Mouse (Mus musculus): ENCODE measurements around the gene BC055324. TPM values are rescaled to one million over a fixed set of nuclear protein-coding genes. Genes with fewer than 3 reads are reported as not detected.
A peak's percentile ranks its signal among the peaks of the same experiment; 100 is the strongest.

BC055324 gene
- polyA plus RNA-seq, 1 experiment from 2014 or later, result 15.5 TPM

- H3K9ac ChIP-seq, result peak overlapping the region; percentile 95
- H3K4me2 ChIP-seq, result peak overlapping the region; percentile 81
- H3K4me3 ChIP-seq, result peak overlapping the region; percentile 95
- ATAC-seq, result peak; percentile 38
- peaks cover 32% of the 10 kb centered on the region for H3K4me1 ChIP-seq
- H3K27me3 ChIP-seq (replicated peaks), result no peaks in the 10 kb centered on the region
- H3K9me3 ChIP-seq (replicated peaks), result no peaks in the 10 kb centered on the region
- peak overlapping the region; percentile 65; the same call in 1 of the 2 replicates for H3K27ac ChIP-seq
- peaks cover 43% of the 10 kb centered on the region for H3K36me3 ChIP-seq
- 45% methylated on average over 8 of the region's 8 CpGs for WGBS (ENCODE audit: insufficient replicate concordance)
Observed at GRCm38 (mm10) chr1:163931801-163932200, 62.8 kb downstream of the BC055324 start.

- Histone ChIP-seq H3K9me3 (replicated peaks) (no peaks in the 10 kb centered on the region), H3K4me3 (peak overlapping the region; percentile 95), H3K9ac (peak overlapping the region; percentile 95), H3K4me1 (peaks cover 32% of the 10 kb centered on the region), H3K4me2 (peak overlapping the region; percentile 81), H3K27ac (peak overlapping the region; percentile 73), H3K27me3 (replicated peaks) (no peaks in the 10 kb centered on the region), H3K36me3 (peaks cover 30% of the 10 kb centered on the region)
- WGBS (ENCODE audit: insufficient replicate concordance), result under 1% methylated on average over 12 of the region's 12 CpGs
- ATAC-seq, result peak; percentile 23
Observed at GRCm38 (mm10) chr1:163930458-163930794, 64.2 kb downstream of the BC055324 start.

- Histone ChIP-seq H3K4me3 (peak overlapping the region; percentile 95), H3K9me3 (replicated peaks) (no peaks in the 10 kb centered on the region), H3K27ac (peak overlapping the region; percentile 73), H3K9ac (peak overlapping the region; percentile 95), H3K27me3 (replicated peaks) (no peaks in the 10 kb centered on the region), H3K4me2 (peak overlapping the region; percentile 81), H3K4me1 (peaks cover 32% of the 10 kb centered on the region), H3K36me3 (peaks cover 24% of the 10 kb centered on the region)
- WGBS (ENCODE audit: insufficient replicate concordance), result under 1% methylated on average over 71 of the region's 77 CpGs
- ATAC-seq, result peak; percentile 92
Observed at GRCm38 (mm10) chr1:163929636-163930457, 64.7 kb downstream of the BC055324 start.

GRCm38 (mm10) chr1:163928846-163929245 lies 65.8 kb downstream of the BC055324 start, which contains the start of gene Scyl3:
Scyl3 (plus strand) TSS chr1:163929100.
- WGBS (ENCODE audit: insufficient replicate concordance), result 63% methylated on average over 7 of the region's 7 CpGs
- Histone ChIP-seq H3K4me3 (peak within 1 kb of the TSS; percentile 95), H3K27ac (peak within 1 kb of the TSS; percentile 73), H3K27me3 (replicated peaks) (no peaks in the 10 kb centered on the region), H3K9me3 (replicated peaks) (no peaks in the 10 kb centered on the region), H3K36me3 (peaks cover 14% of the 10 kb centered on the region), H3K9ac (peak within 1 kb of the TSS; percentile 95), H3K4me1 (peaks cover 32% of the 10 kb centered on the region), H3K4me2 (peak within 1 kb of the TSS; percentile 81)
- no peak for ATAC-seq

- Histone ChIP-seq H3K4me3 (no peak overlapping the region), H3K9me3 (replicated peaks) (no peaks in the 10 kb centered on the region), H3K27me3 (replicated peaks) (no peaks in the 10 kb centered on the region), H3K36me3 (no peaks in the 10 kb centered on the region), H3K4me2 (no peak overlapping the region), H3K27ac (no peak overlapping the region), H3K9ac (no peak overlapping the region), H3K4me1 (peaks cover 4% of the 10 kb centered on the region; the same call in 1 of the 2 replicates)
- WGBS (ENCODE audit: insufficient replicate concordance), result 66% methylated on average over 8 of the region's 8 CpGs
- no peak; the same call in 1 of the 2 replicates for ATAC-seq
Observed at GRCm38 (mm10) chr1:163924093-163924492, 70.5 kb downstream of the BC055324 start.

- H3K27me3 ChIP-seq (replicated peaks), result no peaks in the 10 kb centered on the region
- no peaks in the 10 kb centered on the region for H3K9me3 ChIP-seq (replicated peaks)
- no peak overlapping the region for H3K9ac ChIP-seq
- no peak overlapping the region for H3K4me3 ChIP-seq
- 78% methylated on average over 5 of the region's 5 CpGs for WGBS (ENCODE audit: insufficient replicate concordance)
- H3K27ac ChIP-seq, result no peak overlapping the region
- no peak overlapping the region for H3K4me2 ChIP-seq
- H3K36me3 ChIP-seq, result no peaks in the 10 kb centered on the region
- no peaks in the 10 kb centered on the region for H3K4me1 ChIP-seq
- ATAC-seq, result no peak
Observed at GRCm38 (mm10) chr1:163917349-163918160, 77.0 kb downstream of the BC055324 start.

- no peaks in the 10 kb centered on the region for H3K36me3 ChIP-seq
- H3K4me2 ChIP-seq, result no peak overlapping the region
- no peak for ATAC-seq
- H3K27me3 ChIP-seq (replicated peaks), result no peaks in the 10 kb centered on the region
- H3K9ac ChIP-seq, result no peak overlapping the region
- H3K4me3 ChIP-seq, result no peak overlapping the region
- H3K4me1 ChIP-seq, result no peaks in the 10 kb centered on the region
- no peak overlapping the region for H3K27ac ChIP-seq
- WGBS (ENCODE audit: insufficient replicate concordance), result 83% methylated on average over 11 of the region's 11 CpGs
- H3K9me3 ChIP-seq (replicated peaks), result no peaks in the 10 kb centered on the region
Observed at GRCm38 (mm10) chr1:163911981-163912380, 82.6 kb downstream of the BC055324 start.

GRCm38 (mm10) chr1:163910785-163911184 lies 83.8 kb downstream of the BC055324 start:
- Histone ChIP-seq H3K4me1 (no peaks in the 10 kb centered on the region), H3K27me3 (replicated peaks) (no peaks in the 10 kb centered on the region), H3K9me3 (replicated peaks) (no peaks in the 10 kb centered on the region), H3K27ac (no peak overlapping the region), H3K4me2 (no peak overlapping the region), H3K4me3 (no peak overlapping the region), H3K36me3 (no peaks in the 10 kb centered on the region), H3K9ac (no peak overlapping the region)
- no peak for ATAC-seq
- WGBS (ENCODE audit: insufficient replicate concordance), result 75% methylated on average over 9 of the region's 9 CpGs

- 5% methylated on average over 2 of the region's 2 CpGs for WGBS (ENCODE audit: insufficient replicate concordance)
- H3K4me3 ChIP-seq, result no peak overlapping the region
- H3K9ac ChIP-seq, result no peak overlapping the region
- no peaks in the 10 kb centered on the region for H3K36me3 ChIP-seq
- no peaks in the 10 kb centered on the region for H3K4me1 ChIP-seq
- H3K27me3 ChIP-seq (replicated peaks), result no peaks in the 10 kb centered on the region
- no peaks in the 10 kb centered on the region for H3K9me3 ChIP-seq (replicated peaks)
- no peak for ATAC-seq
- H3K27ac ChIP-seq, result no peak overlapping the region
- H3K4me2 ChIP-seq, result no peak overlapping the region
Observed at GRCm38 (mm10) chr1:163910343-163910742, 84.3 kb downstream of the BC055324 start.

GRCm38 (mm10) chr1:163908389-163908788 lies 86.2 kb downstream of the BC055324 start:
- Histone ChIP-seq H3K9ac (no peak overlapping the region), H3K4me2 (no peak overlapping the region), H3K36me3 (no peaks in the 10 kb centered on the region), H3K27ac (no peak overlapping the region), H3K9me3 (replicated peaks) (no peaks in the 10 kb centered on the region), H3K4me1 (no peaks in the 10 kb centered on the region), H3K4me3 (no peak overlapping the region), H3K27me3 (replicated peaks) (no peaks in the 10 kb centered on the region)
- ATAC-seq, result no peak
- 43% methylated on average over 11 of the region's 11 CpGs for WGBS (ENCODE audit: insufficient replicate concordance)

GRCm38 (mm10) chr1:163907007-163907811 lies 87.4 kb downstream of the BC055324 start:
- Histone ChIP-seq H3K4me2 (no peak overlapping the region), H3K36me3 (no peaks in the 10 kb centered on the region), H3K27me3 (replicated peaks) (no peaks in the 10 kb centered on the region), H3K27ac (no peak overlapping the region), H3K9me3 (replicated peaks) (no peaks in the 10 kb centered on the region), H3K9ac (no peak overlapping the region), H3K4me1 (no peaks in the 10 kb centered on the region), H3K4me3 (no peak overlapping the region)
- ATAC-seq, result no peak
- WGBS (ENCODE audit: insufficient replicate concordance), result 65% methylated on average over 4 of the region's 4 CpGs
